Mouse (Mus musculus) layer of hippocampus, adult 18-20 months (tissue): ENCODE measurements around the gene 1190002N15Rik. TPM values are rescaled to one million over a fixed set of nuclear protein-coding genes. Genes with fewer than 3 reads are reported as not detected.

Experiments
- total RNA-seq, 2 experiments: library from RNA; stranded (reverse); gene quantifications; 2 replicates each; pipeline ENCODE4 v1.2.3; 2021

The 1190002N15Rik gene
- total RNA-seq, 2 experiments from 2014 or later, result 18.7 to 23.1 TPM

Other genes starting within 250 kb of the 1190002N15Rik start
- gene Slc9a9, start 131.8 kb upstream of the 1190002N15Rik start, total RNA-seq, result 10 to 100 TPM; 16.2 TPM